Mouse (Mus musculus) ES-E14 (cell line): ENCODE data around the gene Gm9508. TPM values are rescaled to one million over a fixed set of nuclear protein-coding genes. Genes with fewer than 3 reads are reported as not detected.
A peak's percentile ranks its signal among the peaks of the same experiment; 100 is the strongest.

ENCODE experiments used
- DNase-seq: peaks from one replicate; pipeline ENCODE4 v3.0.0-alpha.2; 2013; ENCODE audit warnings: low read depth, low spot score
- H3K27ac ChIP-seq: 2 replicates; pipeline ENCODE4 v1.5.1; 2012; ENCODE audit warnings: low read depth, mild to moderate bottlenecking, low read length, moderate library complexity, mixed read lengths; ENCODE audit not compliant: poor library complexity, insufficient read depth, severe bottlenecking
- H3K36me3 ChIP-seq: 2 replicates; pipeline ENCODE4 v1.6.1; 2012; ENCODE audit warnings: mild to moderate bottlenecking, low read length, moderate library complexity, mixed read lengths; ENCODE audit not compliant: control insufficient read depth, poor library complexity, insufficient read depth, severe bottlenecking
- H3K4me1 ChIP-seq, 2 experiments: fragments of 150-350 bp in 1 of 2; sonication (generic) in 1 of 2; 2 replicates each; pipeline ENCODE4 v1.6.1; 2012; ENCODE audit warnings: low read length in 2 of 2, mild to moderate bottlenecking in 1 of 2, mixed read lengths in 1 of 2; ENCODE audit not compliant: control insufficient read depth in 2 of 2, insufficient read depth in 2 of 2, poor library complexity in 1 of 2
- H3K4me3 ChIP-seq, 2 experiments: fragments of 150-350 bp in 1 of 2; sonication (generic) in 1 of 2; 2 replicates each; pipeline ENCODE4 v1.5.1; 2012; ENCODE audit warnings: low read length in 2 of 2, low read depth in 1 of 2, mild to moderate bottlenecking in 1 of 2, mixed read lengths in 1 of 2; ENCODE audit not compliant: insufficient read depth in 1 of 2, poor library complexity in 1 of 2, severe bottlenecking in 1 of 2
- H3K9ac ChIP-seq: 2 replicates; pipeline ENCODE4 v1.6.1; 2012; ENCODE audit warnings: low read depth, mild to moderate bottlenecking, low read length, mixed read lengths; ENCODE audit not compliant: poor library complexity, insufficient read depth, severe bottlenecking
- H3K9me3 ChIP-seq: fragments of 150-350 bp; sonication (generic); 2 replicates; pipeline ENCODE4 v1.6.1; 2012; ENCODE audit warnings: low read depth, mild to moderate bottlenecking, low read length; ENCODE audit not compliant: control insufficient read depth, insufficient read depth
- CHD2 ChIP-seq: IDR thresholded peaks from 2 replicates; pipeline ENCODE4 v1.6.1; 2014; ENCODE audit warnings: mild to moderate bottlenecking, low read depth, low read length, inconsistent platforms
- HCFC1 ChIP-seq: IDR thresholded peaks from 2 replicates; pipeline ENCODE4 v1.6.1; 2012; ENCODE audit warnings: low read length, inconsistent platforms, borderline replicate concordance; ENCODE audit not compliant: insufficient read depth
- MAFK ChIP-seq: IDR thresholded peaks from 2 replicates; pipeline ENCODE4 v1.6.1; 2014; ENCODE audit warnings: mild to moderate bottlenecking, low read depth, low read length, inconsistent platforms; ENCODE audit not compliant: insufficient read depth
- ZC3H11A ChIP-seq: IDR thresholded peaks from 2 replicates; pipeline ENCODE4 v1.6.1; 2012; ENCODE audit warnings: low read depth, mild to moderate bottlenecking, inconsistent platforms, low read length, borderline replicate concordance
- ZNF384 ChIP-seq: IDR thresholded peaks from 2 replicates; pipeline ENCODE4 v1.6.1; 2012; ENCODE audit warnings: low read depth, low read length, inconsistent platforms
- in situ Hi-C, 2 experiments: fragments of 600-800 bp; cut with MboI; formaldehyde crosslinking; loops; one replicate each; pipeline ENCODE4 v1.15.1; 2025; ENCODE audit warnings: low sequenced_read_pairs in 2 of 2, inconsistent platforms in 1 of 2; ENCODE audit not compliant: unreplicated experiment in 2 of 2
- total RNA-seq: library from RNA; depleted of rRNA; stranded (reverse); fragments of 300-350 nt; gene quantifications from 2 replicates; pipeline ENCODE4 v1.2.3, GENCODE M21; 2012

The Gm9508 gene
- total RNA-seq, 1 experiment = not detected

DNA sequence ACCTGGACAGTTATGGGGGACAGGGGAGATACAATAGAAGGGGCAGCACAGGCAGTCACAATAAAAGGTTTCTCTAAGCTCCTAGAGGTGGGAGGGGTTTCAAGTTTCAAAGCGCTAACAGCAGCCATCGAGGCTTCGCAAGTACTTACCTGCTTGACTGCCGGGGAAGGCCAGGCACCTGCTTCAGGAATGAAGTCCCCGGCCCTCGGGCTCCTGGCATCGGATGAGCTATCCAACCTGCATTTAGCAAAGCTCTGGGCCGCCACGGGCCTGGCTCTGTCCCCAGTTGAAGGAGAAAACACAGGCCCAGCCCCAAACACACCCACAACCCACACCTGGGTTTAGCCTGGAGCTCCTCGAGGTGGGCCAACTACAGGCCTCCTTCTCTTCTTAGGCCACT lies 10.0 kb downstream of the Gm9508 start:
- no peak overlapping the region for H3K9ac ChIP-seq
- TF ChIP-seq ZC3H11A (no peak), ZNF384 (no peak), HCFC1 (no peak), CHD2 (no peak), MAFK (no peak)
- H3K4me1 ChIP-seq = peaks cover 2 to 13% of the 10 kb centered on the region in 2 experiments; a peak in 2 of 4 replicates
- no peak for DNase-seq
- in situ Hi-C loops = no loop called here
- H3K9me3 ChIP-seq = no peaks in the 10 kb centered on the region
- no peak overlapping the region for H3K27ac ChIP-seq
- H3K4me3 ChIP-seq = no peak overlapping the region
- H3K36me3 ChIP-seq = no peaks in the 10 kb centered on the region

DNA sequence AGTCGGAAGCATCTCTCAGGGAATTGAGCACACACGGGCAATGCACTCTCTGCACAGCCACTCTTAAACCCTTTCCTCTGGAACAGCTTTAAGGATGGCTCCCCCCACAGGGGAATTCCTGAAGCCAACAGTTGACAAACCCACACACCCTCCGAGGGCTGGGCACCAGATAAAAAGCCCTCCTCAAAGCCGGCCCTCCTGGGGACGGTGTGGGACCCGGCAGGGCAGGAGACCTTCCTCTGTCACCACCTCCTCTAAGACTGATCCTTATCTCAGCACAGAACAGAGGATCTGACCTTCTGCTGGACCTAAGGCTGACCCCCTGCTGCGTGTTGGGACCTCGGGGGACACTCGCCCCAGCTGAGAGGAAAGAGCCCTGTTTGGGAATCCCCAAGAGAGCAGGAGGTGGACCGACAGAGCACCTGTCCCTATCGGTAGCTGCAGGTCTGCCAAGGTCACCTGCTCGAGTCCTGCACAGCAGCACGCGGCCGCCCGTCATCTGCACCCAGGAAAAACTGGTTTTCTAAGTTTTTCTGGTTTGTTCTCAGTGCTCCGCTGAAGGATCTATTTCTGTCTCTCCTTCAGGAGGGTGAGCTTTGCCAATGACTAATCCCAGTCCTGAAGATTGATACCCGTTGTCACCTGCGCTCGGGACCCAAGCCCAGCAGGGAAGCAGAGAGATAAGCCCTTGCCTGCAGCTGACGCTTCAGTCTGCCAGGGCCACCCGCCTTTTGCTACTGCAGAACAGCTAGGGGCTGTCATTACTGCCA lies 11.0 kb downstream of the Gm9508 start, which contains the start of gene Tspear:
TSS of gene Tspear (plus strand) at position 675 of the 770 bp plus-strand sequence.
- in situ Hi-C loops = no loop called here
- Histone ChIP-seq H3K4me1 (peaks cover 2 to 13% of the 10 kb centered on the region in 2 experiments; a peak in 2 of 4 replicates), H3K4me3 (no peak within 1 kb of the TSS), H3K36me3 (no peaks in the 10 kb centered on the region), H3K9me3 (no peaks in the 10 kb centered on the region), H3K9ac (no peak within 1 kb of the TSS), H3K27ac (no peak within 1 kb of the TSS)
- DNase-seq = no peak
- TF ChIP-seq MAFK (no peak), ZNF384 (no peak), CHD2 (no peak), ZC3H11A (no peak), HCFC1 (no peak)

DNA sequence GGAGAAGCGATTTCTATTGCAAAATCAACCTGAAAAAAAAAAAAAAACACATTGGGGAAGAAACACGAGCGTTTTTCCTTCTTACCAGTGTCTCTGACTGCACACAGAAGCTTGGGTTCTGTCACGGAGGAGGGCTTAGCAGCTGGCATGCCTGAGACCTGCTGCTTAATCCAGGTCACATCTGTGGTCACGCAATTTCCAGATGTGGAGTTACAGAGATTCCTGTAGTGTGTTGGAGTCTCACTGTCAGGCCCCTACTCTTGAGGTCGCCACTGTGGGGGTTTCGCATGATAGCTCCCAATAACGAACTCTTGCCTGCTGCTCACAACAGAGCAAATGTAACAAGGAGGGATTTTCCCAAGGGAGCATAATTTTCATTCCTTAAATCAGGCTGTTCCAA lies 12.9 kb downstream of the Gm9508 start:
- in situ Hi-C loops = no loop called here
- H3K9me3 ChIP-seq = no peaks in the 10 kb centered on the region
- DNase-seq = no peak
- TF ChIP-seq ZC3H11A = no peak
- TF ChIP-seq MAFK = no peak
- no peak overlapping the region for H3K27ac ChIP-seq
- H3K9ac ChIP-seq = no peak overlapping the region
- no peaks in the 10 kb centered on the region for H3K36me3 ChIP-seq
- H3K4me1 ChIP-seq = peaks cover 2 to 7% of the 10 kb centered on the region in 2 experiments; a peak in 2 of 4 replicates
- H3K4me3 ChIP-seq = no peak overlapping the region

DNA sequence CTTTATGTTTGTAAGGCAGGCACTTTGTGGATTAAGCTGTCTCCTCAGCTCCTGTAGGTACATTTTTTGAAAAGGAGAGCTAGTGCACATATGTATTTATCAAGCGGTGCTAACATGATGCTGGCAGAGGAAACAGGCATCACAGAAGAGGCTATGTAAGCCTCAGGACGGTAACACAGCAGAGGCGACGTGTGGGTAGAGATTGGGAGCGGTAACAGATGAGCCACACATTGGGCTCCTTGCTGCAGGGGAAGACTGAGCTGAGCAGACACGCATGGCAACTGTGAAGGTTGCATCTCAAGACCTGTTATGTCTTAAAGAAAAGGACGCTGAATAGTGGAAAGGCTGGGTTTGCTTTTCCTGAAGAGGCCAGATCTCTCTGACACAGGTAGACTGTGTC lies 14.0 kb downstream of the Gm9508 start:
- DNase-seq = no peak
- H3K9me3 ChIP-seq = no peaks in the 10 kb centered on the region
- in situ Hi-C loops = no loop called here
- H3K36me3 ChIP-seq = no peaks in the 10 kb centered on the region
- H3K4me1 ChIP-seq = peaks cover 2 to 7% of the 10 kb centered on the region in 2 experiments; a peak in 2 of 4 replicates
- no peak overlapping the region for H3K27ac ChIP-seq
- no peak overlapping the region for H3K9ac ChIP-seq
- no peak for TF ChIP-seq ZNF384
- no peak for TF ChIP-seq CHD2
- no peak overlapping the region for H3K4me3 ChIP-seq

DNA sequence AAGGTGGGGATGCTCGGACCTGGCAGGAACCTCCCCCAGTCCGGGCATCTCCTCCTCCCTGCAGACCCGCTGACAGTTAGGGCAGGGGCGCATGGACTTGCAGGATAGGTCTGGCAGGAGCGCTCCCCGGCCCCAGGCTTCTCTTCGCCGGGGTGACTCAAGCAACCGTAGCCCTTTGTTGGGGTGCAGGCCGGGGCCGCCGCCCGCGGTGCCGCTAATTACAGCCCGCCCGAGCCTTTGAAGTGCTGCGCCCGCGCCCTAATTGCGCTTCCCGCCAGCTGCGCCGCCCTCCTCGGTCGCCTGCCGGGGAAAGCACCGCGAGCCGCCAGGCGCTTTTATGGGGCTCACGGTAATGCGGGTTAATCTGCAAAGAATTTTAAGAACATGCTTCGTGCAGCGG lies 19.5 kb downstream of the Gm9508 start:
- DNase-seq = no peak
- Histone ChIP-seq H3K27ac (no peak overlapping the region), H3K4me1 (peaks cover 0 to 10% of the 10 kb centered on the region in 2 experiments; a peak in 2 of 4 replicates), H3K36me3 (no peaks in the 10 kb centered on the region), H3K9me3 (no peaks in the 10 kb centered on the region), H3K9ac (no peak overlapping the region), H3K4me3 (peak overlapping the region; percentile 12 to 54; a peak in 3 of 4 replicates)
- in situ Hi-C loops = no loop called here
- TF ChIP-seq ZC3H11A (no peak), MAFK (no peak), CHD2 (no peak)
